Mouse (Mus musculus): ENCODE measurements around the gene Nrbf2.

- no peak for TF ChIP-seq CTCF (IDR thresholded peaks at IDR 0.05; ENCODE audit: control insufficient read depth, insufficient read depth, low read length)
- TF ChIP-seq POLR2A (IDR thresholded peaks at IDR 0.05; ENCODE audit: borderline replicate concordance, control insufficient read depth, low read depth, low read length) = no peak
Observed at GRCm38 (mm10) chr10:67216872-67217271, 68.2 kb downstream of the Nrbf2 start.
